Mouse (Mus musculus) gastrocnemius, postnatal 10 days (tissue): ENCODE data around the gene Map4k4. TPM values are rescaled to one million over a fixed set of nuclear protein-coding genes. Genes with fewer than 3 reads are reported as not detected.

Experiments
- DNase-seq: peaks from one replicate; pipeline ENCODE4 v3.0.0; 2021; ENCODE audit warnings: mixed read lengths
- total RNA-seq, 2 experiments: library from RNA; stranded (reverse); gene quantifications; 2 replicates each; pipeline ENCODE4 v1.2.3; 2021

The Map4k4 gene
- total RNA-seq, 2 experiments from 2014 or later, result 87.8 to 121 TPM

DNA sequence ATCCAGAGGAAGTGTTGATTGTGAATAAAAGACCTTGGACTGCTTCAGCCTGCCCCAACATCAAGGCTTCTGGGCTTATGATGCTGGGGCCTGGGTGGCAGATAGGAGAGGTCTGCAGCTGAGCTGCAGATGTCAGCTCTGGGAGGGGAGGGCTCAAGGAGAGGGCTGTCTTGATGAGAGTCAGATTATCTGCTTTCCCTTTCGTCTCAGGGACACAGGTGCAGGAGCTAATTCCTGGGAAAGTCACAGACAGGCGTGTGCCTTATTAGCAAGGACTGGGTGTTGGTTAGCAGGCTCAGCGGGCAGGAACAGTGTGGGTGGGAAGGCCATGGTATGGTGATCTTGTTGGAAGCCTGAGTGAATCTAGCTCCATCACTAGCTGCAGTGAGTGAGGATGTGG lies 63.1 kb downstream of the Map4k4 start:
- DNase-seq, result no peak

DNA sequence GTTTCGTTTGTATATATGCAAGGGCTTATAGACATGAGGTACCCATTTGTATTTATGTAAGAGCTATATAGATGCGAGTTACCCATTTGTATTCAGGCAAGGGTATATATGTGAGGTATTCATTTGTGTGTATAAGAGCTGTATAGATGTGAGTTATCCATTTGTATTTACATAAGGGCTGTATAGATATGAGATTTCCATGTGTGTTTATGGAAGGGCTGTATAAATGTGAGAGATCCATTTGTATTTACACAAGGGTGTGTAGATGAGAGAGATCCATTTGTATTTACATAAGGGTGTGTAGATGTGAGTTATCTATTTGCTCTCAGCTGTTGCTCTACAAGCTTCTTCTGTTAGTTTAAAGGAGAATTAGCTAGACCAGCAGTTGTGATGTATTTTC lies 63.7 kb downstream of the Map4k4 start:
- no peak for DNase-seq

- no peak for DNase-seq
Measured at GRCm38 (mm10) chr1:39965461-39965860, 64.7 kb downstream of the Map4k4 start.

DNA sequence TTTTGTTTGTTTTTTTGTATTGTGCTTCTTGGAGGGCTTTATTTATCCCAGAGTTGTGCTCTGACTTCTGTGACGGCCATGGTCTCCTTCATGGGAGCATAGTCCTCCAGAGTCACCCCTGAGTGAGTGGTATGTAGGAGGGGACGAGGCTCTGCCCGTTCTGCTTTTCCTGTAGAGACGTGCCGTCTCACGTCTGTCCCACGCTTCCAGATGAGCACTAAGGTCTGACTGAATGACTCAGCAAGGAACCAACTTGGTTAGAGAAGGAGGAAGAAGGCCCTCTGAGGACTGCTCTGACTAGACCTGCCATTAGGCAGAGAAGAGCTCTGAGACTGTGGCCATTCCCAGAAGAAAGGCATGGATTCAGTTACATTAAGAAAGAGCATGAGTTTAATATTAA lies 68.3 kb downstream of the Map4k4 start:
- no peak for DNase-seq

- peak; percentile 29 for DNase-seq
Measured at GRCm38 (mm10) chr1:39969771-39970406, 69.2 kb downstream of the Map4k4 start.

- no peak for DNase-seq
Measured at GRCm38 (mm10) chr1:39972411-39972810, 71.7 kb downstream of the Map4k4 start.

DNA sequence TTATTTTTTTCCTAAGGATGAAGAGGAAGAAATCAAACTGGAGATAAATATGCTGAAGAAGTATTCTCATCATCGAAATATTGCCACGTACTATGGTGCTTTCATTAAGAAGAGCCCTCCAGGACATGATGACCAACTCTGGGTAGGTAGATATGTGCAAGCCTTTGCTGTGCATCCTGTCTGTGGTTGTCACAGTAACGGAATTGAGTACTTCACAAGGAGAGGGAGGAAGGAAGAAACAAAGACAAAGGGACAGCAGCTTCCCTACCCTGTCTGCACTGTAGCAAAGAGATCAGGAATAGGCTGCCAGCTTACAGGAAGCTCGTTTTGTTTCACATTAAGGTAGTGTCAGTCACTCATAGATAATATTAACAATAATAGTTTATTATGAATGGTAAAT lies 73.2 kb downstream of the Map4k4 start:
- no peak for DNase-seq

DNA sequence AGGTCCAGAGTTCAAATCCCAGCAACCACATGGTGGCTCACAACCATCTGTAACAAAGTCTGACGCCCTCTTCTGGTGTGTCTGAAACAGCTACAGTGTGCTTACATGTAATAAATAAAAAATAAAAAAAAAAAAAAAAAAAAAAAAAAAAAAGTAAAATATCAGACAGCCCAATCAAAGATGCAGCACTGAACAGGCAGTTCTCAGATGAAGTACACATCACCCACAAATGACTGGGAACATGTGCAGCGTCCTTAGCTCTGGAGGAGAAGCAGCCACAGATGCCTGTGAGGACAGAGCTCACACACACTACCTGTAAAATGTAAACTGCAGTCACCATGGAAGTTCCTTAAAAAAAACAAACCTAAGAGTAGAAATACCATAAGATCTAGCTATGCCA lies 74.3 kb downstream of the Map4k4 start:
- DNase-seq, result no peak

DNA sequence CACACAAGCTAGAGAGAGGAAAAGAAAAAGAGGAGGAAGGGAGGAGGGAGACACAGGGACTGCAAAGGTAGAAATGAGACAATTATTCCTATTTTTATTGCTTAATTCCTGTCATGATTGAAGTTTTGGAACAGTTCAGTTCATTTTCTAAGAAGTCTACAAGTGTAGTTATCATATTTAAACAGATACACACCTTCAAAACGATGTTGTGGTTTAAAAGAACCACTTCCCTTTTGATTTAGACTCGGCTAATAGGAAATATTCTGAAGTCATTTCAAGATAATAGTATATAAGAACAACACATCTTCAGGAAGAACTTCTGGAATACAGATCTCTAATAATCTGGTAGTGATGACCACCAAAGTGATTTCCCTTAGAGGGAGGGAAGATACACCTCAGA lies 75.4 kb downstream of the Map4k4 start:
- DNase-seq, result no peak

DNA sequence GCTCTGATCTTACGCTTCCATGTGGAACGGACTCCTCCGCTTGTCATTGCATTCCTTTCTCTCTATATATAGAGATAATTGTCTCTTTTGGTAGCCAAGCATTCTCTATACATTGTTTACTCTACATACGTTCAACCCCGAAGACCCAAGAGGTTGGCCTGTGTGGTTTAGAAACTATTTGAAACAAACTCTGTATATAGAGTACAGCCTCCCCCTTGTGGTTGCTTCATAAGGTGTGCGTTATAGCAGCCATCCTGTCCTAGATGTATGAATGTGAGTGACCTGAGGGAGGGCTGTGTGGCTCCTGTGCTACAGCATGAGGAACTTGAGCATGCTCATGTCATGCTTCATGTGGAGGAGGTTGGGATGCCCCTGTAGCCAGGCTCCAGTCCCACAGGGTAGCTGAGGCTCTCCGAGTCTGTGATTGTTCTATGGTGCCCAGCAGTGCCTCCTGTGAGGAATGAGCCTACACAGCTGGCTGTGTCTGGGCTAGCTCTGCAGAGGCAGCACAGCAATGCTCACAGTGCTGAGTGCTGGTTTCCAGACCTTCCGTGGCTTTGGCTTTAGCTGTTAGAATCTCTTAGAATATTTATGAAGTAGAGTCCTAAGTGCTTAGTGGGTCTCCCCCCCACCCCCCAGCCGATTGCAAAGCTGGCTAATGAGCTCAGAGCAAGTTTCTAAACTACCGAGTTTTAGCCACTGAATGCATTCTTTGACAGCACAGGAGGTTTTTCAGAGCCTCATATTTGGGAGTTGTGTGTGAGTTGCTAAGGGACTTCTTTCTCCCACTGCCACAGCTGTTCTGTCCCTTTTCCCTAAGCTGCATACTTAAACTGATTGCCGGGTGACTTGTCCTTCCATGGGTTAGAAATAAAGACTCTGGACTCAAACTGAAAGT lies 76.4 kb downstream of the Map4k4 start:
- DNase-seq, result no peak

DNA sequence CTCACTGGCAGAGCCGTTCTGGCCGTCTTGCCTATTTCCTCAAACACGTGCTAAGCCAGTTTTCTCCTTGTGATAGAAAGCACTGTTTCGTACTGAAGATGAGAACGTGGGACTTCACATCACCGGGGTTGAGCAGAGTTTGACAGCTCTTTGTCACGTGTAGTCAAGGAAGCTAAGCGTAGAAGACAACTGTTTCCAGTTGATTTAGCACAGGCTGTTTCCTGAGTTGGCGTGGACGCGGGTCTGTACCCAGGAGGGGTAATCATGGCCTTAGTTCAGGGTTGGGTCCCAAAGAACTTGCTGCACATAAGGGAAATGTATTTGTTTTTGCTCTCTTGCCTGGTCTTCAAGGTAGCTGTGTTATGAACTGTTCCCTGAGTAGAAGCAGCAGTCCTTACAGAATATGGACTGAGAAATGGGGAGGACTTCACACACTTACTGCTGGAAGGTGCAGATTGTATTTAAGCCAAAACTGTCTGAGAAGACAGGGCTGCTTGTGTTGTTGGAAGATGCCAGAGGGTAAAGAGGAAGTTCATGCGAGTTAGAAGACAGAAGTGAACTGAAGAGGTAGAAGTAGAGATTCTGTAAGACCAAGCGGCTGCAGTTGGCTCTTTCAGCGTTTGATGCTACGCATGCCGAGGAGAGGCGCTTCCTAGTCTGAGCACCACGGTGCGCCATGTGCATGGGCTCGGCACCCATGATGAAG lies 78.2 kb downstream of the Map4k4 start:
- no peak for DNase-seq

GRCm38 (mm10) chr1:39980314-39981290 lies 79.9 kb downstream of the Map4k4 start:
- no peak for DNase-seq

- DNase-seq, result no peak
Measured at GRCm38 (mm10) chr1:39981970-39982369, 81.3 kb downstream of the Map4k4 start.

DNA sequence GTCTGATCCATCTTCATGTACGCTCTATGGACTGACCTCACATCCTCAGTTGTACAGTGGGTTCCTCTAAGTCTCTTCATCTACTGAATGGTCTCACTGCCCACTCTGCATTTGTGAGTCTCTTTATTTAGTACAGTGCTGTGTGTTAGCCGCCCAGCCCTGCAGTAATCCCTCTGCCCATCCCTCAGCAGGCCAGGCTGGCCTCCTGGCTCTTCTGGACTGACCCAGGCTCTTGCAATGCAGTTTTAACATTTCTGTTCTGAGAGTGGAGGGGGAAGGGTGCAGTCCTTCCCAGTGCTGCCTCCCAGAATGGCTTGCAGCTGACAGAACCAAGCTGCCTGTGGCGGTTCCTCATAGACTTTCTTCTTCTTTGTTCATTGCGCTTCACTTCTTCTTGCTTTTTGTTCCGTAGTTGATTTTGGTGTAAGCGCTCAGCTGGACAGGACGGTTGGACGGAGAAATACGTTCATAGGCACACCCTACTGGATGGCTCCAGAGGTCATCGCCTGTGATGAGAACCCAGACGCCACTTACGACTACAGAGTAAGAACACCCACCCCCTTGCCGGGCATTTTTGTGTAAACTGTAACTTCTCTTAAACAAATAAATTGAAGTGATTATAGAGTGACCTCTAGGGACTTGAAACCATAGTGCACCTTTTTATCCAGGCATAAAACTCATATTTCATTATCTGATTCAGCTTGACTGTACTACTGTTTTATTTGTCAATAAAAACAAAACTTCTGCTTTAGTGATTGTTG lies 82.2 kb downstream of the Map4k4 start:
- DNase-seq, result no peak

GRCm38 (mm10) chr1:39984331-39984730 lies 83.6 kb downstream of the Map4k4 start:
- no peak for DNase-seq

- DNase-seq, result no peak
Measured at GRCm38 (mm10) chr1:39986820-39987219, 86.1 kb downstream of the Map4k4 start.

DNA sequence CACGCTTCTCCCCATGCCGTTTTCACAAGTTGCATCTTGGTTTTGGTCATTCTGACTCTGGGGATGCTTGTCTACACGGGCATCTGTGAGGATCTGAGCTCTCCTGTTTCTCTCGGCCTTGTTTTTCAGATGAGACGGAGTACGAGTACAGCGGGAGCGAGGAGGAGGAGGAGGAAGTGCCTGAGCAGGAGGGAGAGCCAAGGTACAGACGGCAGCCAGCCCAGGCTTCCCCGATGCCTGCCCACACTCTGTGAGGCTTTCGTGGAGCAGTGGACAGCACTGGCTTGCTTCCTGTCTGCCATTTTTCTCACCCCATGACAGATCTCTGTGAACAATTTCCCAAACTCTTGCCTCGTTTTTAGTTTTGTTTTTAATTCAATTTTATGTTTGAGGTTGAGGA lies 88.1 kb downstream of the Map4k4 start:
- DNase-seq, result no peak

DNA sequence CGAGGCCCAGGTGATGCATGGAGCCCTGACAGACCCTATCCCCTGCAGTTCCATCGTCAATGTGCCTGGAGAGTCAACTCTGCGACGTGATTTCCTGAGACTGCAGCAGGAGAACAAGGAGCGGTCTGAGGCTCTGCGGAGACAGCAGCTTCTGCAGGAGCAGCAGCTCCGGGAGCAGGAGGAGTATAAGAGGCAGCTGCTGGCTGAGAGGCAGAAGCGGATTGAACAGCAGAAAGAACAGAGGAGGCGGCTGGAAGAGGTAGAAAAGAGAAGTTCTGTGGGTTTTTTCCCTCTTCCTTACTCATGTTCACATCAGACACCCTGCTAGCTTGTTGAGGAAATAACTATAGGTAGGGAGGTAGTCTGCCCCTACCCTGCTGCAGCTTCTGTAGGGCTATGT lies 89.3 kb downstream of the Map4k4 start:
- no peak for DNase-seq

DNA sequence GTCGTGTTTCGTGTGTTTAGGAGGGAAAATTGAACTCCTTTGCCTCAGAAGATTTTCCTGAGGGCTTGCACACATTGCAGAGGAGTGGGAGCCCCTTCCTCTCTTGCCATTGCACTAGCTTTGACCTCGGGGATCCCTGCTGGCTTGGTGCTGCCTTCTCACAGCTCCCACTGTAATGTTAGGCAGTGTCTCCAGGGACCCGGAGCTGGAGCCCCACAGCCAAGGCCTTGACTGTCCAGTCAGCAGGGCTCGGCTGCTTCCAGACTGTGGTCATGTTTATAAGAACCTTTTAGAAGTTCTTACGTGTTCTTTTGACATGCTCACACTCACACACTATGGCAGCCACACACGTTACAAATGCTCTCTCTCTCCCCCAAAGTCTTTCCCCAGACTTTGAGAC lies 93.2 kb downstream of the Map4k4 start:
- DNase-seq, result no peak

DNA sequence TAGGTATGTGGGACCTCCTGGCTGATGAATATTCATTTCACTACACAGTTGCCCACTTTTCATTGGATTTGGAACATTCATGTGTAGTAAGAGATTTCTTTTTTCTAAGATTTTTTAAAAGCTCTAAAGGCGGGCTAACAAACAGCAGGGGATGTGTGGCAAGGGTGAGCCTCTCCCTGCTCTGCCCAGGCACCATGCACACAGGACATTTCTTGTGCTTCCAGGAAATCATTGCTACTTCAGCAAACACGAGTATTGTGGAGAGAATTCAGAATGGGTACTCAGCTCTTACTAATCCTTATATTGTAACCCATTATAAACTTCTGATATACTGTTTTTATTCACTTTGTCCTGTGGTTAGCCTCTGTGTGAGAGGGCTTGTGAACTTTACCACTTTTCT lies 94.9 kb downstream of the Map4k4 start:
- no peak for DNase-seq

DNA sequence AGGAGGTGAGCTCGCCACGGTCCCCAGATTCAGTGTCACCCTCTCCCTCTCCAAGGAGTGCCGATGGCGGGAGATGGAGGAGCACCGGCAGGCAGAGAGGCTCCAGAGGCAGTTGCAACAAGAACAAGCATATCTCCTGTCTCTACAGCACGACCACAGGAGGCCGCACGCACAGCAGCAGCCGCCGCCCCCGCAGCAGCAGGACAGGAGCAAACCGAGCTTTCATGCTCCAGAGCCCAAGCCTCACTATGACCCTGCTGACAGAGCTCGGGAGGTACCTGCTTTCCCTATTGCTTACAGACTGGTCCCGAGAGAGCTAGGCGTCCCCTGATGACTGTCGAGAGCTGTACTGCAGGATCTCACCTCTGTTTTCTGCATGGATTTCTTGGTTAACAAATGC lies 99.8 kb downstream of the Map4k4 start:
- DNase-seq, result no peak
